Mouse (Mus musculus): Measurements from ENCODE around the gene Bcor.

DNA sequence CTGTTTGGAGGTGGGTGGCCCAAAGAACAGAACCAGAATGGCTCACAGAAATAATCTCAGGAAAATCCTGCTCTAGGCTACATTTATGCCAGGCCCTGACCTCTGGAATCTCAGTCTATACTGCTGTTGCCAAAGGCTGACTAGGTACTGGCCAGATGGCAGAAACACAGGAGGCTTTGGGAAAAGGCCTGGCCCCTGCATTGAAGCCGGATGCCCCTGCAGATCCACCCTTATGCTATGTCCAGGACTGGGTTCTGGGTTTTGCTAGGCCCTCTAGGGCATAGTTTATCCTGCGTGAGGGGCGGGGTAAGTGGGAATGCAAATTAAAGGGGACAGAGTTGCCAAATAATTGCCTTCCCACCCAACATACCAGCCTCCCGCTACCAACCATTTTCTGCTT is 75.5 kb downstream of the Bcor start:
- TF ChIP-seq POLR2A (IDR thresholded peaks at IDR 0.05; ENCODE audit: low read depth, low read length) (no peak), CTCF (conservative IDR thresholded peaks at IDR 0.05; ENCODE audit: insufficient read depth, insufficient read length, low read depth, low read length) (no peak)
